Mouse (Mus musculus) hindbrain, embryonic 10.5 days (tissue): ENCODE data around the gene Als2cl. TPM values are rescaled to one million over a fixed set of nuclear protein-coding genes. Genes with fewer than 3 reads are reported as not detected.

Experiments
- DNase-seq: peaks from one replicate; pipeline ENCODE4 v3.0.0-alpha.2; 2017; ENCODE audit warnings: low spot score
- H3K27ac ChIP-seq: fragments of 300-500 bp; sonication (generic); 2 replicates; pipeline ENCODE4 v1.5.1; 2016; ENCODE audit warnings: mild to moderate bottlenecking, moderate library complexity
- H3K27me3 ChIP-seq: fragments of 300-500 bp; sonication (generic); 2 replicates; pipeline ENCODE4 v1.6.1; 2016; ENCODE audit warnings: mild to moderate bottlenecking; ENCODE audit not compliant: poor library complexity, insufficient read depth, severe bottlenecking
- H3K36me3 ChIP-seq: fragments of 300-500 bp; sonication (generic); 2 replicates; pipeline ENCODE4 v1.6.1; 2016; ENCODE audit warnings: mild to moderate bottlenecking, moderate library complexity
- H3K4me1 ChIP-seq: fragments of 300-500 bp; sonication (generic); replicated peaks from 2 replicates; pipeline ENCODE4 v1.6.1; 2016; ENCODE audit warnings: mild to moderate bottlenecking
- H3K4me3 ChIP-seq: fragments of 300-500 bp; sonication (generic); 2 replicates; pipeline ENCODE4 v1.5.1; 2016; ENCODE audit warnings: mild to moderate bottlenecking, moderate library complexity
- H3K9me3 ChIP-seq: fragments of 300-500 bp; sonication (generic); 2 replicates; pipeline ENCODE4 v1.6.1; 2016; ENCODE audit warnings: mild to moderate bottlenecking, moderate library complexity
- WGBS: fragments of 180-500 bp; shearing (Covaris S2); methylation state at CpG from one replicate; pipeline ENCODE4 v1.1.7; 2016; 5-methylcytosine and 5-hydroxymethylcytosine counted together
- polyA plus RNA-seq: library from polyadenylated mRNA; unstranded; fragments of >200 nt; fragmentation: Nextera tagmentation; extraction: Ambion mirVana; gene quantifications from 2 replicates; pipeline ENCODE4 v1.2.1, GENCODE M21; 2016

Als2cl gene
- polyA plus RNA-seq, 1 experiment from 2014 or later: 1.1 TPM

DNA sequence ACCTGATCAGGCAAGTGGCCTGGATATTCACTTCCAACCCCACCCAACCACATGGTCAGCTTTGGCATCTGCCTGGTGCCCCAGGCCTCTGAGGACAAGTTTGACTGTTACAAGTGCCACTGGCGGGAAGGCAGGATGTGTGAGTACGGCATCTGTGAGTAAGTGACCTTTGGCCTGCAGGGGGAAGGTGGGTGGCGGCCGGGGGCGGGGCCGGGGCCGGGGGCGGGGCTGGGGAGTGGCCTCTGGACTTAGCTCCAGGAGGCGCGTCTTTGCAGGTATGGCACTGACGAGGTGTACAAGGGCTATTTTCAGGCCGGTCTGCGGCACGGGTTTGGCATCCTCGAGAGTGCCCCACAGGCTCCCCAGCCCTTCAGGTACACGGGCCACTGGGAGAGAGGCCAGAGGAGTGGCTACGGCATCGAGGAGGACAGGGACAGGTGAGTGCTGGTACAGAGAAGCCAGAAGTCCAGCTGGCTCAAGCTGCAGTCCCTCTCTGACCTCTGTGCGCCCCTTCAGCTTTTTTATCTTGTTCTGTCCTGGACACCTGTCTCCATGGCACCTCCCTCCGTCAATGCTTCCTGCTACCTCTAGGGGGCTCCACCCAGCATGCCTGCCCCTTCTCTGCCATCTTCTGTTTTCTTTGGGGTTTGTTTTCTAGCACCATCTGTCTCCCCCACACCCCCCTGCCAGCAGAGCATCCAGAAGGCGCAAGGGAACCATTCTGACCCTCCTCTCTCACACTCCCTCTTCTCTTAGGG is 10.5 kb downstream of the Als2cl start:
- peak; percentile 35 for DNase-seq
- Histone ChIP-seq H3K4me3 (peak overlapping the region; percentile 16; the same call in 1 of the 2 replicates), H3K9me3 (no peaks in the 10 kb centered on the region), H3K27ac (peak overlapping the region; percentile 17; the same call in 1 of the 2 replicates), H3K27me3 (peaks cover 36% of the 10 kb centered on the region), H3K4me1 (peaks cover 43% of the 10 kb centered on the region), H3K36me3 (no peaks in the 10 kb centered on the region)
- WGBS: 13% methylated on average over 21 of the region's 21 CpGs

DNA sequence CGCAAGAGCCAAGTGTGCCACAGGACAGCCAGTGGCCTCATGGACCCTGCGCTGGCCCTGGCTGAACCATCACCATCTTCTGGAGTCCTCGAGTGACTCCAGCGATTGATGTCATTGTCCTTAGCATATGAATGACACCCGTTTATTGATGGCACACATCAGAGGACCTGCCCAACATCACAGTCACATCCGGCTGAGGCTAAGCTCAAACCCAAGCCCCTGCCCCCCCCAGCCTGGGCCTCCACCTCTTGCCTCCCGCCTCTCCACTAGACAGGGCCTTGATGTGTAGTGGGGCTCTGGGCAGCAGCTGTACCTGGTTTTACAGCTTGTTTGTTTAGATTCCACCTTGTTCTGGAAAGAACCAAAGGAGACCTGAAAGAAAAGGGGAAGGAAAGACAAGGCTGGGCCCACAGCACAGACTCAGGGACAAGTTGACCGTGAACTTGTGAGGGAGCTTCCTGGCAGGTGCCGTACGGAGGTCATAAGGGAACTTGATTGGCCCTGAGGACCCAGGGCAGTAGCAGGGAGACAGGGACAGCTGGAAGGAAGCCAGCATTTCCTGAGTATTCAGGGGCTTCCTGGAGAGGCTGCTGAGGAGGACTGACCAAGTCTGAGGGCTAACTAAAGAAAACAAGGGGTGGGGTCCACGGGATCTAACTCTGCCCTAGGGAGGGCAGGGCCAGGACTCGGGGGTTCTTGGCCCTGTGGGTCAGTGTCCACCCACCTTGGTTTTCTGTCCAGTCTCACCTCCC is 11.6 kb downstream of the Als2cl start:
- H3K4me1 ChIP-seq: peaks cover 54% of the 10 kb centered on the region
- no peak overlapping the region for H3K4me3 ChIP-seq
- no peak for DNase-seq
- WGBS: 80% methylated on average over 12 of the region's 12 CpGs
- no peaks in the 10 kb centered on the region for H3K9me3 ChIP-seq
- H3K36me3 ChIP-seq: no peaks in the 10 kb centered on the region
- H3K27me3 ChIP-seq: peaks cover 42% of the 10 kb centered on the region
- no peak overlapping the region for H3K27ac ChIP-seq

DNA sequence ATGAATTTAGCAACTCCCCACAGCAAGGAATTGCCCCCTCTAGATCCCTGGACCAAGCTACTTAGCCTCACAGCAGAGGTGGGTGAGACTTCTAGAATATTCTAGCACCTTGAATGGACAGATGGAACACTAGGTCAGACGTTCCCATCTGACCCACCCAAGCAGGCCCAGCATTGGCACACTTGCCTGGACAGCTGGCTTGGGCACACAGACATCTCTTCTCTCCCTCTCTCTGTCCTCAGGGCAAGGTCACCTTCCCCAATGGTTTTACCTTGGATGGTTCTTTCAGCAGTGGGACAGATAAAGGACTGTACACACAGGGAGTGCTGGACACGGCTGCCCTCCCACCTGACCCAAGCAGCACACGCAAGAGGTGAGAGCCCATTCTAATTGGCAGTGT is 12.9 kb downstream of the Als2cl start:
- peaks cover 54% of the 10 kb centered on the region for H3K4me1 ChIP-seq
- WGBS: 81% methylated on average over 3 of the region's 3 CpGs
- H3K27ac ChIP-seq: no peak overlapping the region
- H3K9me3 ChIP-seq: no peaks in the 10 kb centered on the region
- no peak overlapping the region for H3K4me3 ChIP-seq
- no peak for DNase-seq
- peaks cover 40% of the 10 kb centered on the region for H3K27me3 ChIP-seq
- no peaks in the 10 kb centered on the region for H3K36me3 ChIP-seq

DNA sequence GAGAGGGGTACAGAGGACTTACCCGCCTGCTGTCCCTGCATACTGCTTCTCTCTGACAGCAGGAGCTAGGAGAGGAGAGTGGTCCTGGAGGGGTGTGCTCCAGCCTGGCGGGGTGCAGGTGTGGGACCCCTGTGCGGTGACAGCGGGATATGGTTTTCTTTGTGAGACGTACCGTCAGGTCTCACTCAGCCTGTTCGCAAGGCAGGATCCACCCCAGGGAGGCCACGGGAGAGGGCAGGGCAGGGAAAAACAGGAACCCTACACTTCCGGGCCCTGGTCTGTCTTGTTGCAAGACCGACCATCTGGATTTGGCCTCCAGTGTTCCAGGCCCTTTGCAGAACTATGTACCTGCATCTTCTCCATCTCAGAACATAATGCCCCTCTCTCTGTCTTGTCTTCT is 13.8 kb downstream of the Als2cl start:
- H3K27me3 ChIP-seq: peaks cover 40% of the 10 kb centered on the region
- H3K4me3 ChIP-seq: no peak overlapping the region
- DNase-seq: no peak
- H3K27ac ChIP-seq: no peak overlapping the region
- no peaks in the 10 kb centered on the region for H3K36me3 ChIP-seq
- no peaks in the 10 kb centered on the region for H3K9me3 ChIP-seq
- H3K4me1 ChIP-seq: peaks cover 45% of the 10 kb centered on the region
- 66% methylated on average over 10 of the region's 10 CpGs for WGBS

DNA sequence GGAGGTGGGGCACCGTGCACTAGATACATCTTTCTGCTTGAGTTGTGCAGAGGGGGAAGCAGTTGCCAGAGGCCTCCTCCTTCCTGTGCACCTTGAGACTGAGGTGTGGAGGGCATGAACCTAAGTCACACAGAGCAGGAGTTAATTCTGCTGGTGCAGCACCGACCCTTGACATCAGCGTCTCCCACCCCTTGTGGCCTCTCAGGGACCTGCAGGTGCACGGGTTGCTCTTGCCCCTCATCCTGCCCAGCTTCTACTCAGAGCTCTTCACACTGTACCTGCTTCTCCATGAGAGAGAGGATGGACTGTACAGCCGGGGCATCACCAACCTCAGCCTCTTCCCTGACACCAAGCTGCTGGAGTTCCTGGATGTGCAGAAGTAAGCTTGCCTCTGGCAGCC is 15.8 kb downstream of the Als2cl start:
- Histone ChIP-seq H3K27ac (no peak overlapping the region), H3K27me3 (peaks cover 33% of the 10 kb centered on the region), H3K4me3 (no peak overlapping the region), H3K4me1 (peaks cover 34% of the 10 kb centered on the region), H3K9me3 (no peaks in the 10 kb centered on the region), H3K36me3 (no peaks in the 10 kb centered on the region)
- WGBS: 58% methylated on average over 5 of the region's 5 CpGs
- DNase-seq: no peak

DNA sequence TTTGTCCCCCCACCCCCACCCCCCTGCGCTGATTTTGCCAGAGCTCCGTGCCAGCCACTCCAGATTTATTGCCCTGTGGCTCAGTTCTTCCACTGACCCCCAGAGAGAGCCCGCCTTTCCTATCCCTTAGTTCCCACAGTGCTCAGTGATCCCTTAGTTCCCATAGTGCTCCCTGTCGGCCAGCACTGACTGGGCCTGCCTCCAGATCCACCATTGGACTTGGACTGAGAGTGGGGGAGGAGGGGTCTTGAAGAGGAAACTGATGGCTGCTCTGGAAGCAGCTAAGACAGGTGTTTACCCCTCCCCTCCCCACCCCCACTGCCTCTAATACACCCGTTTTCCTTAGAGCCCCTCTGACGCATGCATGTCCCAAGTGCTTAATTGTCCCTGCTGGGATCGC is 16.3 kb downstream of the Als2cl start:
- Histone ChIP-seq H3K27ac (peak overlapping the region; percentile 59), H3K4me3 (peak overlapping the region; percentile 26), H3K9me3 (no peaks in the 10 kb centered on the region), H3K36me3 (no peaks in the 10 kb centered on the region), H3K4me1 (peaks cover 29% of the 10 kb centered on the region), H3K27me3 (peaks cover 33% of the 10 kb centered on the region)
- 26% methylated on average over 7 of the region's 7 CpGs for WGBS
- no peak for DNase-seq

DNA sequence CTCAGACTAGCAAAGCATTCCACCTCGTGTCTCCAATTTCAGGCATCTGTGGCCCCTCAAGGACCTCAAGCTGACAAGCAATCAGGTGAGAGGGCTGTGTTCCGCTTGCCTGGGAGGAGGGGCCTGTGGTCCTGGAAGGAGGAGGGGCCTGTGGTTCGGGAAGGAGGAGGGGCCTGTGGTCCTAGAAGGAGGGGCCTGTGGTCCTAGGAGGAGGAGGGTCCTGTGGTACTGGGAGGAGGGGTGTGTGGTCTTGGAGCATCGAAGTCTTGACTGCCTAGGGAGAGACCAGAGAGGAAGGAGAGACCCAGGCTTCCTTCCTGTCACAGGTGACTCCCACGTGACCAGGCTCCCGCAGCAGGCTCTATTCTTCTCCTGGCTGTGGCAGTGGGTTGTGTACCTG is 16.9 kb downstream of the Als2cl start:
- Histone ChIP-seq H3K9me3 (no peaks in the 10 kb centered on the region), H3K4me3 (peak overlapping the region; percentile 26), H3K4me1 (peaks cover 28% of the 10 kb centered on the region), H3K27ac (peak overlapping the region; percentile 59), H3K36me3 (no peaks in the 10 kb centered on the region), H3K27me3 (peaks cover 31% of the 10 kb centered on the region)
- 12% methylated on average over 6 of the region's 6 CpGs for WGBS
- DNase-seq: peak; percentile 54

DNA sequence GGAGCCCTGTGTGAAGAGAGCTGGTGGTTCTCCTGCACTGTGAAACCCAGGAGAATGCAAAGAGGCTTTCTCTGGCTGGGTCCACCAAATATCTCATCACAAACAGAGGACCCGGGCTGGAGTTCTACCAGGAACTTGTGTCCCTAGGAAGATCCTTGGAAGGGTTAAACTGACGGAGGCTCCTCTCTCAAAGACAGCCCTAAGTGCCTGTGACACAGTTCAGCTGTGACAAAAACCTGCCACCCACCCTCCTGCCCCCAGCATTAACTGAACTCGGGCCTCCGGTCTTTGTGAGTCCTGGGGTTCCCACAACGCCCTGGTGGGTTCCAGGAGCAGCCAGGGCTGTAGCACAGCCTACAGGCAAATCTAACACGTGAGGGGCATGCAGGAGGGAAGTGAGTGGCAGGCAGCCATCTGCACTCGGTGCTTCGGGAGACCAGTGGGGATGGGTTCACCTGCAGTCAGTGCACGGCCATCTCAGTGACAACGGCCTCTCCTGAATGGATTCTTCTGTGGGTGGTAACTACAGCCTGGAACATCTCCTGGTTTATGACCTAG is 19.9 kb downstream of the Als2cl start:
- no peak overlapping the region for H3K4me3 ChIP-seq
- no peaks in the 10 kb centered on the region for H3K36me3 ChIP-seq
- H3K27ac ChIP-seq: no peak overlapping the region
- H3K27me3 ChIP-seq: peaks cover 14% of the 10 kb centered on the region
- WGBS: 68% methylated on average over 10 of the region's 10 CpGs
- H3K4me1 ChIP-seq: peaks cover 18% of the 10 kb centered on the region
- DNase-seq: no peak
- no peaks in the 10 kb centered on the region for H3K9me3 ChIP-seq

DNA sequence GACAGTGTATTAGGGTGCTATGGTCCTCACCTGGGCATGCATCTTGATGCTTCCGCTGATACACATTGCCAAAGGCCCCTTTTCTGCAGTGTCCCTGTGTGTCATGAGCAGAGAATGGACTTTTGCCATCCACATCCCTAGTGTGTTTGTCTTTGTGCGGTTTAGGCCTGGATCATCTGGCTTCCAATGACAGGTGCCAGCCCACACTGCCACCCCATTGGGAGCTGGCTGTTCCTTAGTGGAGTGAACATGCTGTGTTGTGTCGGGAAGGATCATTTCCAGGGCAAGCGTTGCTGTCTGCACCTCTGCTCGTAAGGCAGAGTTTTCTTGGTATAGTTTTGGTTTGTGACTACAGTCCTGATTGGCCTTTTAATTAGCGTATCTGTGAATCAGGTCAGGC is 21.5 kb downstream of the Als2cl start:
- H3K9me3 ChIP-seq: no peaks in the 10 kb centered on the region
- H3K27me3 ChIP-seq: no peaks in the 10 kb centered on the region; the same call in 1 of the 2 replicates
- no peak for DNase-seq
- H3K4me3 ChIP-seq: no peak overlapping the region
- no peaks in the 10 kb centered on the region for H3K36me3 ChIP-seq
- H3K27ac ChIP-seq: no peak overlapping the region
- 88% methylated on average over 6 of the region's 6 CpGs for WGBS
- peaks cover 9% of the 10 kb centered on the region for H3K4me1 ChIP-seq

DNA sequence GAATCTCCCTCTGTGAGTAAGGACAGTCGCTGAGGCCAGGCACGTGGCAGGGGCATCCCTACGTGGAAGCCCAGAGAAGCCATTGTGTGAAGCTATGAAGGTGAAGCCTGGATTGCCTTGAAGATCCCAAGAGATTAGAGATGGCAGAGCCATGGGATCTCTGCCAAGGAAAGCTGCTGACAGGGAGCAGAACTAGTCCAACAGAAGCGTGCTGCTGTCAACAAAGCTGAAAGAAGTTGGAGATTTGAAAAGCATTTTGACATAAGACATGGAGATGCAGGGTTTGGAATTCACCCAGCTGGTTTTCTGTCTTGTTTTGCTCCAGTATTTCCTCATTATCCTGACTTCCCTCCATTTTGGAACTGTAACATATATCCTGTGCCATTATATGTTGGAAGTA is 22.6 kb downstream of the Als2cl start:
- Histone ChIP-seq H3K27ac (no peak overlapping the region), H3K36me3 (no peaks in the 10 kb centered on the region), H3K4me1 (no peaks in the 10 kb centered on the region), H3K27me3 (no peaks in the 10 kb centered on the region), H3K4me3 (no peak overlapping the region), H3K9me3 (peaks cover 4% of the 10 kb centered on the region)
- WGBS: 89% methylated on average over 4 of the region's 4 CpGs
- no peak for DNase-seq

DNA sequence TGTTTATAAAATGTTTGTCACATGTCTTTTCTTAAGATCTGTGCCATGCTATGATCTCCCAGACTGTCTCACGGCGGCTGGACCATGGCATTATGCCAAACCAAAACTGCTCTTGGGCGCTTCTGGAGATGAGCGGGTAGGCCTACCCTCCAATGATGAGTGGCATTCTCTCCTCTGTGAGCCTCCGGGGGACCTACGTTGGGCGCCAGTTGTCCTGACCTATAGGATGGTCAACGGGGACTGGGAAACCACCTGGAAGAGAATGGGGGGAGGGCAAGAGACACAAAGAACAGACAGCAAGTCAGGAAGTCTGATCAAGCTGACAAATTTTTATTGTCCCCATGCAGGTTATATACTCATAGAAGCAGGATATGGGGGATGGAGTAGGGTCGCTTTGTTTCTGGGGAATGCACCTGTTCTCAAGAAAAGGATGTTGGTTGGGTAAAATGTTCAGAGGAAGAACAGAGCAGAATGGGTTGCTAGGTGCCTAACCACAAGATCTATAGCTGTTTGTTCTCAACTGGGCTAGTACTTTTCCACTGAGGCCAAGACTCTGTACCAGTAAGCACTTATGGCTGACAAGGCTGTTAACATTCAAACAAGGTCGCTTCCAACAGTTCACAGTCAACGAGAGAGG is 27.6 kb downstream of the Als2cl start:
- DNase-seq: no peak
- Histone ChIP-seq H3K4me1 (no peaks in the 10 kb centered on the region), H3K9me3 (peaks cover 5% of the 10 kb centered on the region), H3K4me3 (no peak overlapping the region), H3K36me3 (no peaks in the 10 kb centered on the region), H3K27me3 (no peaks in the 10 kb centered on the region), H3K27ac (no peak overlapping the region)
- 91% methylated on average over 11 of the region's 11 CpGs for WGBS

DNA sequence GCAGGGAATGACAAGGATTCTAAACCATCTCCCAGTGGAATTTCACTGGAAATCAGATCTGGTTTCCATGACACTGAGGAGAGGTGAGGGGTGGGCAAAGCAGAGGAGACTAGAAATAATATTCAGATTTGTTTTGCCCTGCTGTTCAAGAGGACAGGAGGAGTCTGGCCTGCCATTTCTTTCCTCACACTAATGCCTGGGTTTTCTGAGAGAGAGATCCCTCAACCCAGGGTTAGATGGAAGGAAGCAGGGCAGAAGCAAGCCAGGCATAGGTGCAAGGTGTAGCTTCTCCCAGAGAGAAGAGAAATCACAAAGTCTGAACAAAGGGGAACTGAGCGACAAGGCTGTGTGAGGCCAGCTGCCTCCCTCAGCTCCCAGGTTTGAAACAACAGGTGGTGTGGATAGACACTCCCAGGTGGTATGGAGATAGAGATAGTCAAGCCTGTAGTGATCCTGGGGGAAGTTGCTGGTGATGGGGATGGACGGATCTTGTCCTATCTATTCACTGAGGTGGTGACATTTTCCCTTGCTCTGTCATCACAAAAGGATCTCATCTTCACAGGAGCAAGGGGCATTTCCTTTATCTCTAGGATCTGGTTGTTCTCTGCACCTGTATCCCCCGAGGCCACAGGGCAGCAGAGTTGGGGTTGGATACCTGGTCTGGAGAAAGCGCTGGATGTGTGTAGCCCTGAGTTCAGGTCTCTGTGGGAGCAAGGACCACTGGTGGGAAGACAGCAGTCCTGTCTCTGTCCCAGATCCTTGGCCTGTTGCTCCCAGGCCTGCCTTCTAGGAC is 28.4 kb downstream of the Als2cl start:
- H3K4me1 ChIP-seq: no peaks in the 10 kb centered on the region
- H3K27me3 ChIP-seq: no peaks in the 10 kb centered on the region
- 79% methylated on average over 4 of the region's 4 CpGs for WGBS
- no peak for DNase-seq
- no peaks in the 10 kb centered on the region for H3K36me3 ChIP-seq
- H3K27ac ChIP-seq: no peak overlapping the region
- H3K4me3 ChIP-seq: no peak overlapping the region
- peaks cover 5% of the 10 kb centered on the region for H3K9me3 ChIP-seq
